Mouse (Mus musculus): ENCODE measurements around the gene Zranb1.

The Zranb1 gene

GRCm38 (mm10) chr7:133002271-133002670 is 71.3 kb downstream of the Zranb1 start:
- no peak for DNase-seq

GRCm38 (mm10) chr7:133003421-133003820 is 72.5 kb downstream of the Zranb1 start:
- DNase-seq, result peak; percentile 72 to 78

GRCm38 (mm10) chr7:133005772-133006171 is 74.8 kb downstream of the Zranb1 start:
- no peak for DNase-seq

GRCm38 (mm10) chr7:133007343-133007742 is 76.4 kb downstream of the Zranb1 start:
- no peak for DNase-seq

GRCm38 (mm10) chr7:133008663-133009062 is 77.7 kb downstream of the Zranb1 start:
- no peak for DNase-seq

GRCm38 (mm10) chr7:133009676-133010075 is 78.7 kb downstream of the Zranb1 start:
- no peak for DNase-seq

- no peak for DNase-seq
Observed at GRCm38 (mm10) chr7:133010477-133010876, 79.5 kb downstream of the Zranb1 start.

- DNase-seq, result no peak
Observed at GRCm38 (mm10) chr7:133011191-133011590, 80.2 kb downstream of the Zranb1 start.

GRCm38 (mm10) chr7:133011611-133012010 is 80.7 kb downstream of the Zranb1 start:
- no peak for DNase-seq

GRCm38 (mm10) chr7:133012637-133013366 is 81.9 kb downstream of the Zranb1 start:
- DNase-seq, result no peak

- DNase-seq, result no peak
Observed at GRCm38 (mm10) chr7:133013923-133014322, 83.0 kb downstream of the Zranb1 start.

GRCm38 (mm10) chr7:133014631-133015030 is 83.7 kb downstream of the Zranb1 start:
- DNase-seq, result no peak

GRCm38 (mm10) chr7:133015416-133016070 is 84.6 kb downstream of the Zranb1 start:
- DNase-seq, result no peak

- DNase-seq, result no peak
Observed at GRCm38 (mm10) chr7:133018961-133019360, 88.0 kb downstream of the Zranb1 start.

- no peak for DNase-seq
Observed at GRCm38 (mm10) chr7:133019481-133020020, 88.6 kb downstream of the Zranb1 start.

- no peak for DNase-seq
Observed at GRCm38 (mm10) chr7:133024694-133025093, 93.8 kb downstream of the Zranb1 start.

- DNase-seq, result no peak
Observed at GRCm38 (mm10) chr7:133027930-133028329, 97.0 kb downstream of the Zranb1 start.

GRCm38 (mm10) chr7:133029004-133029403 is 98.1 kb downstream of the Zranb1 start:
- no peak for DNase-seq

GRCm38 (mm10) chr7:133029496-133030047 is 98.6 kb downstream of the Zranb1 start:
- no peak for DNase-seq

- peak; percentile 11 to 24 for DNase-seq
Observed at GRCm38 (mm10) chr7:133032589-133033203, 101.8 kb downstream of the Zranb1 start.

GRCm38 (mm10) chr7:133035901-133036300 is 105.0 kb downstream of the Zranb1 start:
- no peak for DNase-seq
